Mouse (Mus musculus): Measurements from ENCODE around the gene Slamf6. TPM values are rescaled to one million over a fixed set of nuclear protein-coding genes. Genes with fewer than 3 reads are reported as not detected.
"Not testable (repeated sequence)": the region's sequence is repeated elsewhere in the genome, so short reads cannot be mapped to it uniquely, and the experiment has no call there.

Slamf6 gene
- under 1 TPM; 0.21 to 0.39 TPM for total RNA-seq (2021)
- long read RNA-seq, experiment 1: 0 reads
- long read RNA-seq, experiment 2, partial matches to known transcripts: 0 of 1 reads
- long read RNA-seq, experiment 2, other reads (novel, unspliced or antisense): 0 of 1 reads

DNA sequence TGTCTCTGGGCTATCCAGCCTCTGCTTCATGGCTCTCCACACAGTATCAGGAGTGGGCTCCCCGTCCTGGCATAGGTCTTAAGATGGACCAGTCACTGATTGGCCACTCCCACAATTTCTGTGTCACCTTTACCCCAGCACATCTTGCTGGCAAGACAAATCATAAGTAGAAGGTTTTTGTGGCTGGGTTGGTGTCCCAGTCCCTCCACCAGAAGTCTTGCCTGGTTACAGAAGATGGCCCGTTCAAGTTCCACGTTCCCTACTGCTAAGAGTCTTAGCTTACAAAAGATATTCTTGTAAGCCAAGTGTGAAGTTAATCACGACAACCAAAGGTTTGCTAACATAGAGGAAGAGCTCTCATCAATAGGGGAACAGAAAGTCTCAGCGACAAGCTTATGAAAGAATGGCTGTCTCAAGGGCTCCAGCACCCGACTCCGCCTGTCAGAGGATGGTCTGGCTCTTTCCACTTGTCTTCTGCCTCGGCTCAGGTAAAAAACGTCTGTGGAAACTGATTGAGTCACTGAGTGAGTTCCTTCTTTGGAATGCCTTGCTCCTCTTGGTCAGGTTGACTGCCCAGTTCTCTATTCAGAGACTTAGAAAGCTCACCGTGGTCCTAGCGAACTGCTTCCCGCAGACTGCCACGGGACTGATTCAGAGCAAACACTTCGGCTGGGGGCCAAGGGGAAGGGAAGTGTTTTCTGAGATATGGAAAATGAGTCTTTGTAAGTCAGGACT is at the start of gene Slamf6:
Gene Slamf6, plus strand, starts transcription at position 211 of the 735 bp plus-strand sequence.
- no peak for DNase-seq (ENCODE audit: low spot score in 2 of 2)

DNA sequence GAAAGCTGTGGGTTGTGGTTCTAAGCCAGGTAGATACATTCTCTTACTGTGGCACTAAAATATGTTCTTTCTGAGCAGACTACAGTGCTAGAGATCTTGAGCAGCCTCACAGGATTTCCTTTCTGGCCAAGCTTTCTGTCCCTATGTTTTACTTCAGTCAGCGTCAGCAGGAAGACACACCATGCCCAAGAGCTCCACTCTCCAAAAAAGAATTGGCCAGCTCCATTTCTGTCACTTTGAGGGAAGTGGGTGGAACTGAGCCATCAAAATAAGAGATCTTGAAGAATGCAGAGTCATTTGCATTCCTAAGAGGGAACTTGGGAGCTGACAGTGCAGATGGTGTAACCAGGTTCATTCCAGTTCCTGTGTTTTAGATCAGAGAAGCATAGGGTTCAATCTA is 30.3 kb upstream of the Slamf6 start:
- DNase-seq (ENCODE audit: low spot score in 2 of 2): no peak

DNA sequence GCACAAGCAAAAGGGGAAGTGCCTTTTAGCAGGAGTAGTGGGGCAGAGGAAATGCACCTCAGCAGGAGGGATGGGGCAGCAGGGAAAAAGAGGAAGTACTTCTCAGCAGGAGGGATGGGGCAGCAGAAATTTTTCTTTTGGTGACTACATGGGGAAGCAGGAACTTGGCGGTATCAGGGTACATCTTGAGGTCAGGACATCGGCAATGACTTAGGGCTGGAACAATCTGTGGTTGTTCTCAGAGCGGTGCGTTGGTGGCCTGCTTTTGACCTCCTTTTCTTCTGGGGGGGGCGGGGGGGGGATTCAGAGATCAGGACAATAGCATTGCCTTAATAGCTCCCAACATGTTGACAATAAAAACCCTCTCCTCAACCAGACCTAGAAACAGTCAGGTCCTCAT is 22.0 kb upstream of the Slamf6 start, which contains the start of gene Gm10521:
Gene Gm10521, plus strand, starts transcription at position 301 of the 400 bp plus-strand sequence.
- DNase-seq (ENCODE audit: low spot score in 2 of 2): not testable (repeated sequence)

DNA sequence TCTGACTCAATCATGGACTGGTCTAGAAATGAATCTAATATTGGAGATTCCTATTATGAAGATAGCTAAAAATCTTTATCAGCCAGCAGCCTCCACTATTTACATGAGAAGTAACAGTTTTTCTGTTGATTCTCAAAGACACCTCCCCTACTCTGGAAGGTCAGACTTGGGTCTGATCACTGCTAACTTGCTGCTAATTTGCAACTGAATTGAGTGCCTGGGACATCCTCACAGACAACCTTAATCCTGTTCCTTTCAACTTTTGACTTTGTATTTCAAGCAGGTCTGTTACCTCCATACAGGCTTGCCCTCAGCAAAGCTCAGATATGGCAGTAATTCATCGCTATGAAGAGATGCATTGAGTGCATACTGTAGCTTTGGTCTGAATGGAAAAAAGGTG is 13.3 kb upstream of the Slamf6 start:
- DNase-seq (ENCODE audit: low spot score in 2 of 2): no peak

DNA sequence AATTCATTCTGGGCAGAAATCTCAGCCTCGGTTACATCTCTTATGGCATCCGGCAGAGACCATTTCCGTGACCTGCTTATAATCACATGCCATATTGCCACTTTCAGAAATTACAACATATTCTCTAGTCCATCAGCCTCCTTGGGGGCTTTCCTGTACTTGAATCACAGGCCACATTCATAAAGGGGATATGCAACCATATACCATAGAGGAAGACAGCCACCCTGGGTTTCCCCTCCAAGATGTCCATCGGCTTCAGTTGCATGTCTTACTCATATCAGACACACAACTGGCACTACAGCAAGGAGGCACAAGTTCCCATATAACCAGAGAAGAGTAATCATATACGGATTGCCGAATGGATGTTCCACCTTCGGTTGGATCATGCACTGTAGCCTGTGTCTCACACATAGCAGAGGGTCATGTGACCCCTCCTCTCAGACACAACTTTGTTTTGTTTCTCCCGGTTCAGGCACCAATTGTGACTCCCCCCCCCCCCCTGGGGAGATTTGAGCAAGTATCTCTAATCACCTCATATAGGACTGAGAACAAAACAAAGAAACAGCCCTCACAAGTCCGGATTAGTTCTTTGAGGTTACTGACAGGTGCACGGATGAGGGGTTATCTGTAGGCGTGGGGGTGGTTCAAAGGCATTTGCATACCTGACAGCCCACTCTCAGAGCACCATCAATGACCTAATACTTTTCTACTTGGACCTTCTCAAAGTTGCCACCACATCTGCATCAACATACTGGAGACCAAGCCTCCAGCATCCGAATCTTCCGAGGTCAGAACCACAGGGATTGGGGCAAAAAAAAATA is 1.5 kb upstream of the Slamf6 start:
- DNase-seq (ENCODE audit: low spot score in 2 of 2): no peak

DNA sequence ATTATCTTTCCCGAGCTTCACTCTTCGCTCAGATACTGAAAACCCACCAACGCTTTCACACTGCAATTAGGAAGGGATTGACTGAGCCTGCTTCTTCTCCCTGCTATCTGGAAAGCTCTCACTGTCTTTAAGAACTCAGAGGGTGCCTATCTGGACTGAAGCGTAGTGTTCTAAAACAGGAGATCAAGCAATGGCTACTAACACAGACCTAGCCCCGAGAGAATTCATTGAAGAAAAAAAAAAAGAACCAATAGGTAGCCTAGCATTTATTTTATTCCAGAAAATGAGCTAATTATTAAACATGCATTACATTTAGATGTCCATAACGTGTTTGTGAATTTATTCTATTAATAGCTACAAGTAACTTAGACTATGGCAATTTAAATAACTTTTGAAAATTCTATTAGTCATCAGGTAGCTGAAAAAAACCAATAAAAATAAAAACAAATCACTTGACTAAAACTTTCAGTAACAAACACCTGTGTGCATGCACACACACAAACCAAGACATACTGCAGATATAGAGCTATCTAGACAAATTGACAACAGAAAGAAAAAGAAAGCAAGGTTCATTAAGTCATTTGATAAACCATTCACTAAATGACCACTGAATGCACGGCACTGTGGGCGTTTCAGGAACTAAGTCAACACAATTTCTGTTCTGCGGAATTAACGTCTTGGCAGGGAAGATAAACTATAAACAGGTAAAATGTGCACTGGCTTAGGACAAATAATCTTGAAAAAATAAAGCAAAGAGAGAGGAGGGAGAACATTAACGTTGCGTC is 1.0 kb downstream of the Slamf6 start:
- no peak for DNase-seq (ENCODE audit: low spot score in 2 of 2)

DNA sequence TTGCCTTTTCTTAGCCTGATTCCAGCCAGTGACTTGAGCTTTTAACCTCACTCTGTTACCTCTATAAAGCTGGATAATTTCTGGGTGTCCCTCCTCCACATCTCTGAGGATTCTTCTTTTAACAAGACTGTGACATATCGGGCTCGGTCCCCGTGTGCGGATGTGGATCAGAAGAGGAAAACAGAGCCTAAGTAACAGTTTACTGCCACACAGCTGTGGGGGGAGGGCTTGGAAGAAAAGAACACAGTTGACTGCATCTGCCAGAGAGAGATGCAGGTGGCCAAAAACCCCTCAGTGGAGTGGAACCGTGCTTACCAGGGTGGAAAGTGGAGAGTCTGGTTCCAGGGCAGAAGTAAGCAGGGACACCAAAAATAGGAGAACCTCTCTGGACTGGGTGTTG is 1.9 kb downstream of the Slamf6 start:
- DNase-seq (ENCODE audit: low spot score in 2 of 2): no peak

DNA sequence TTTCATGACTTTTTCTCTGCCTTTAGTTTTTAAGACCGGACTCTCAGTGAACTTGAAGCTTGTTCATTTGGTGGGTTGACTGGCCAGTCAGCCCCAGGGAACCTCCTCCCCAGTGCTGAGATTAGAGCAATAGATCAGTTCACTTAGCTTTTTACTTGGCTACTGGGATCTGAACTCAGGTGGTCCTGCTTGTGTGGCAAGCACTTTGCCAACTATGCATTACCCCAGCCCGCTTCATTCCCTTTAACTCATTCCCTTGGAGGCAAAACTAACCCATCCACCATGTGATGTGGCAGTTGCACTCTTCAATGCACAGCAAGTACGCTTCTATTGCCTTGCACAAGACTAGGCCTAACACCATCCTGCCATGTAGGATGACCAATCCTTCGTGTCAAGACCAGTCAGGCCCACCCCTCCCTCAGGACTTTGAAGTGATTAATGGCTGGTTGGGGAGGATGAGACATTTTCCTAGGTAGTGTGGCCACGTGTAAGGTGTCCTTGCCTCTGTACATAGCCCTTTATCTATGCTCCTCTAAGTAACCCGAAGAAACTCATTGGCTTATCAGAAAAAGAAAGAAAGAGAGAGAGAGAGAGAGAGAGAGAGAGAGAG is 2.7 kb downstream of the Slamf6 start:
- no peak for DNase-seq (ENCODE audit: low spot score in 2 of 2)

DNA sequence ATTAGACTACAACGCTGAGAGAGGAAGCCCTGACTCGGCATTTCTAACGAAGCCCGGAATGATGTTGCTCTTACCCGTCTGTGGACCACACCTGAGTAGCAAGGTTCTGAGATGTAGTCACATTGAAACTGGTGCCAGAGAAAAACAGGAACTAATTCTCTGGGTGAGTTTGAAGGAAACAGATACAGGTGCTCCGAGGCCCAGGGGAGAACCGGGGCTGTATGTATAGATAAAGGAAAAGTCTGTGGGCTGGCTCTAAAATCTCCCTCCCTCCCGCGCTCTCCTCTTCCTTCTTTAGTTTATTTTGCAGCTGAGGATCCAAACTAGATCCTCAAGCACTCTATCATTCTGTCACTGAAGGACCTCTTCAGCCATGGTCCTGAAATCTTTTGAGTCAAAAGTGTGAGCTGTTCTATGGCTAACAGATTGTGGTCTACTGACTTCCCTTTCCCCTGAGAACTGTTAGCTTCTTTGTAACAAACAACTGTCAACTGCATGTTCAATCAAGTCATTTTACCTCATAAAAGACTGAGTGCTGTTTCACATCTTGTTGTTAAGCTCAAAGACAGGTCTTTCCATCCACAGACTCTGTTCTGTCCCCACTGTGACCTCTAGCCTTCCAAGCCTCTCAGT is 3.8 kb downstream of the Slamf6 start:
- no peak for DNase-seq (ENCODE audit: low spot score in 2 of 2)

DNA sequence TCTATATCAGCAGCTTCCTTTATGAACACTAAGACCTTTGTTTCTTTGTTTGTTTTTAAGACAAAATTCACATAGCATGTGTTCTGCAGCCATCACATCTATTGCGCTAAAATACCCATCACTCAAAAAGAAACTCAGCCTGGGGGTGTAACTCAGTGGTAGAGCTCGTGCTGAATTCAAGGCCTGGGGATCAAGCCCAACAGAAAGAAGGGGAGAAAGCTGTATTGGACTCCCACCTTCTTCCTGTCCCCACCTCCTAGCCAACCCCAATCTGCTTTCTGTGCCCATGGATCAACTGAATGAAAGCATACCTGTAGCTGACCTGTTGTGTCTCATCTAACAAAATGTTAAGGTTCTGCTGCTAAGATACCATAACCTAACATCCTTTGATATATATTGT is 4.3 kb downstream of the Slamf6 start:
- DNase-seq (ENCODE audit: low spot score in 2 of 2): no peak

DNA sequence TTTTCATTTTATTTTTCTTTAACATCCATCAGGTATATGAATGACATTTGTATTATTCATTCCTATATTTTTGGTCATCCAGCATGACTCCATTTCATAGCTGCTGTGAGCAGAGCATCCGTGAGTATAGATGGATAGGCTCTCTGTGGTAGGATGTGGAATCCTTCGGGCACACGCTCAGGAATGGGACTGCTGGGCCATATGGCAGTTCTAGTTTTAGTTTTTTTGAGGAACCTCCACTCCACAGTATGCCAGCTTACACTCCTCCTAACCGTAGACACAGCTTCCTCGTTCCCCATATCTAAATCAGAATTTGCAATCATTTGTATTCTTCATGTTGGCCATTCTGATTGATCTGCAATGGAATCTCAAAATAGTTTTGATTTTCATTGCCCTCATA is 5.5 kb downstream of the Slamf6 start:
- DNase-seq (ENCODE audit: low spot score in 2 of 2): no peak

DNA sequence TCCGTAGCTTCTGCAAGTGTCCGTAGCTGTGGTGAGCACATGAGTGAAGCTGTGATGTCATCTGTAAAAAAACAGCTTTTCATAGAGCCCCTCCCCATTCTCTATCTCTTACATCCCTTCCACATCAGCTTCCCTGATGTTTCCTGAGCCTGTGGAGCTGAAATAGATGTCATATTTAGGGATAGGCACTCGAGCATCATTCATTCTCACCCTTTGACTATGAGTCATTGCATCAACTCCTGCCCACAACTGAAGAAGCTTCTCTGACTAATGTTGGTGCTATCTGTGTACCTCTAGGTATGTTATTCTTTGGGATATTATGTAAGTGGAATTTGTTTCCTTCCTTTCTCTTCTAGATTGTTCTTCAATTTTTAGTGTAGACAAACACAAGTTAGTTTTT is 7.6 kb downstream of the Slamf6 start:
- no peak for DNase-seq (ENCODE audit: low spot score in 2 of 2)

DNA sequence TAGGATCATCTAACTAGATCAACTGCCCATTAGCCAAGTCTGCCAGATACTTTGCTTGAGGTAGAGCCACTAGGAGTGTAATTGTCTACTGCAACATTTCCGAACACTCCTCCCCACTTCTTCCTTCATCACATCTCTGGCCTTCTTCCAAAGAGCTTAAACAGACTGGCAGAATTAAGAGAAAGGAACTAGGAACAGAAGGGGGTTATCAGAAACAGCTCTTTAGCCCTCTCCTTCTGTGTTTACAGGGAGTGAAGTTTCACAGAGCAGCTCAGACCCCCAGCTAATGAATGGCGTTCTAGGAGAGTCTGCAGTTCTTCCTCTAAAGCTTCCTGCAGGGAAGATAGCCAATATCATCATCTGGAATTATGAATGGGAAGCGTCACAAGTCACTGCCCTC is 16.5 kb downstream of the Slamf6 start:
- DNase-seq (ENCODE audit: low spot score in 2 of 2): no peak

DNA sequence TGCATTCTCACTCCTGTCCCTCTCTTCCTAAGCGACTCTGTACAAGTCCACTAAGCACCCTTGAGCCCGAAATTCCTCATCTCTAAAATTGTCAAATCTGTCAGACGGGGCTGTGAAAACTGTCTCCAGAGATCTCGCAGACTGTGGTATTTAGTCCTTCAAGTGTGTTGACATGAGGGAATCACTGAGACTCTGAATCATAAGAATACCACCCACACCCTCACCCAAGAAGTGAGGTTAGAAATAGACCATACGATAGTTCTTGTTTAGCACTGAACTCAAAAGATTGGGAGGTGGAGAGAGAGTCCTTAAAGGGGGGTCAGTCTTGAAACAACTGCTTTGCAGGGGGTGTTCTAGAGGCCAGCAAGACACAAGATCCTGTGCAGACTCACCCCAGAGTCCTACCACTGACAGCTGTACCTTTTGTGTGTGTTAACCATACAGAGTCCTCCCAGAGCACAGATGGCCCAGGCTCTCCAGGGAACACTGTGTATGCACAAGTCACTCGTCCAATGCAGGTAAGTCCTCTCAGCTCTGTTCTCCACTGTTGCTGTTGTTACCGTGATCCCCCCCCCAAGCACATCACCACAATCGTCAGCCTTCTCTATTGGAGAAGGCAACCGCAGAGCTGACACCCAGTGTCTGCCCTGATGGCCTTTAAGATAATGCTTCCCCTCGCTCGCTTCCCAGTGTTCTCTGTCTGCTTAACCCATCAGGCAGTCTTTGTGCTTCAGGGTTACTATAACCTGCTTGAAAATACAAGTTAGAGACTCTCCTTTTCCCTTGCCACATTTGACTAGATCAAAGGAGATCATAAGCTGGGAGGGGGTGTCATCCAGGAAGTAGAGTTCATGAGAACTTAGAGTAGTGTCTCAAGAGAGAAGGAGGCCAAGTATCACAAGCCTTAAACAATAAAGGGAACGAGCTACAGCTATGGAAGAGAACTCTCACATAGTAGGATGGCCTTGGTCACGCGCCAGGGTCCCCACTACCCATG is 21.9 kb downstream of the Slamf6 start:
- no peak for DNase-seq (ENCODE audit: low spot score in 2 of 2)

DNA sequence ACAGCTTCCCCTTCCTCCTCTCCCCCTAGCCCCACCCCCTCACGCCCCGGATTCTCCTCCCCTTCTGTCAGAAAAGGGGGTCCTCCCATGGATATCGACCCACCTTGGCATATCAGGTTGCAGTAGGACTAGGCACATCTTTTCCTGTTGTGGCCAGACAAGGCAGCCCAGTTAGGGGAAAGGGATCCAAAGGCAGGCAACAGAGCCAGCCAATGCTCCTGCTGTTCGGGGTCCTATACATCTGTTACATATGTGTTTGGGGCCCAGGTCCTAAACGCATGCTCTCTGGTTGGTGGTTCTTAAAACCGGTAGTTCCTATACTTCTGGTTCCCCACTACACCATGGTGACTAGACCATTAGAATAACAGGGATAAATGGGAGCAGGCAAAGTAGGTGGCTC is 23.3 kb downstream of the Slamf6 start:
- no peak for DNase-seq (ENCODE audit: low spot score in 2 of 2)

DNA sequence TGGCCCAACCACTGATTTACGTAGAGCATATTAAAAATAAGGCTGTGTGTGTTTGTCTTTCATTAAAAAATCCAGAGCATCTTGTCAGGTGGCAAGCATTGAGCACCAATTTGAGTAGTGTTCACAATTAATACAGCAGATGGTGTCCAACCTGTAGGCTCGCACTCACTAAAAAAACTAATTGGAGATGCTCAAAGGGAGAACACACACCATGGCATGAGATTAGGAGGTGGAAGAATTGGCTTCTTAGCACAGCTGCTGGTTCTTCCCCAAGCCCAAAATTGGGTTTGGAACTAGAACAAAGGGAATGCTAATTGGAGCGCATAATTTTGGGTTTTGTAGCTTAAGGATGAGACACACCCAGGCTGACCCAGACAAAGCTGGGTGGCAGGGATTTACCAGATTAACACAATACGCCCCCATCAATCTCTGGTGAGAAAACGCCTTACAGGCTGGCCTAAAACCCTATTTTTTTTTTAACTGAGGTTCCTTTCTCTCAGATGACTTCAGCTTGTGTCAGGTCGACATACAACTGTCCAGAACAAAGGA is 29.2 kb downstream of the Slamf6 start:
- DNase-seq (ENCODE audit: low spot score in 2 of 2): no peak

DNA sequence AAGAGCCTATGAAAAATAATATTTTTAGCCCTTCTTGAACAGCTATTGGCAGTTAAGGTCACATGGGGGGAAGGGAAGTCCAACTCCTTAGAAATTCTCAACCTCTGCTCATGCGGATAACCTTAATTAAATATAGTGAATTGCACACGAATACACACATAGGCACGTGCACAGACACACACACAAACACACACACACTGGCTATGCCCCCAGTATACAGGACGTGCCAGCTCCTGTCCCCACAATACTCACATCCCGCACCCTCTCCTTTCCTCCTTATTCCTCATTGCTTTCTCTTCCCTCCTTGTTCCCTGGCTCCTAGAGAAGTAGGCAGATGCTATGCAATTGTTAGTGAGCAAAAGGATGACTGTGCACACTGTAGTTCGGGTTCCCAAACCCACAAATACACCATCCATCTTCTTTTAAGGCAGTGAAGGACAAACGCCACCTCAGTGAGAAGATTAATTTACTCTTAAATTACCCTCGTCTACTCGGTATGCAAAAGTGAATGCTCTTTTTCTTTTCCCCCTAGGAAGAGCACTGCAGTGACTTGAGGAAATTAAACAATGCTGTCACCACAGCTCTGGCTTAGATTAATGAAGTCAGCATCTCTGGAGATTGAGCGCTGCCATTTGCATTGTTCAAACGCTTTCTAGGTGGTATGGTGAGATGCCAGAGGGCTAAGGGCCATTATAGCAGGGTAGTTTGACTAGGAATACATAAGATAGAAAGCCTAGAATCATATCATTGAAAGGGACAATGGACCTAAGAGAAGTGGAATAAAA is 31.0 kb downstream of the Slamf6 start:
- DNase-seq (ENCODE audit: low spot score in 2 of 2): no peak

DNA sequence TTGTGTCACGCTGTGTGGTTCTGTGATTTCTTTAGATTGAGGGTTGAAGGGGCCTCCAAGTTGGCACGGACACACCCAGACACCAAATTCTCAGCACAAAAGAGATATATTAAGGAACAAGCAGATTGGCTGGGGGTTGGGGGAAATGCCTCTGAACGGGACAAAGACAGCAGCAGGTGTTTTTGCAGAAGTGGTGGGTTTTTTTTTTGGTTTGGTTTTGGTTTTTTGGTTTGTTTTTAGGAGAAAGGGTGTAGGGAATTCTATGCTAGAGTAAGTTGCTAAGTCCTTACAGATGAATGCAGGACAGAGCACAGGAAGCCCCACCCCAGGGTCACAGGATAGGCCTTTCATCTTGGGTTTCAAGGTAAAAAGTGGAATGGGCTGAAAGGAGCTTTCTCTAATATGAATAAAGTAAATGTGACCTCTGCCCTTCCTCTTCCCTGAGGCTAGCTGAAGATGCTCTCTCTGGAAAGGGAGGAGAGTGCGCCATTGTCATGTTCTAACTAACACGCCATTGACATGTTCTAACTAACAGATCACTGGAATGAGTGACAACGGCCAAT is 31.7 kb downstream of the Slamf6 start:
- no peak for DNase-seq (ENCODE audit: low spot score in 2 of 2)
